Mouse (Mus musculus) heart, postnatal 0 days (tissue): ENCODE results near the gene Tardbp.

Source experiments
- CTCF ChIP-seq: IDR thresholded peaks from 2 replicates; pipeline ENCODE4 v1.5.1; 2016; ENCODE audit warnings: antibody characterized with exemption, control low read depth, low read depth
- EP300 ChIP-seq: IDR thresholded peaks from 2 replicates; pipeline ENCODE4 v1.6.1; 2016; ENCODE audit warnings: antibody characterized with exemption, low read depth

- TF ChIP-seq EP300 (no peak), CTCF (no peak)
Observed at GRCm38 (mm10) chr4:148570138-148570537, 56.7 kb downstream of the Tardbp start.
